ENCODE assay signal across 7 mouse cellular contexts in the genomic region with DNA sequence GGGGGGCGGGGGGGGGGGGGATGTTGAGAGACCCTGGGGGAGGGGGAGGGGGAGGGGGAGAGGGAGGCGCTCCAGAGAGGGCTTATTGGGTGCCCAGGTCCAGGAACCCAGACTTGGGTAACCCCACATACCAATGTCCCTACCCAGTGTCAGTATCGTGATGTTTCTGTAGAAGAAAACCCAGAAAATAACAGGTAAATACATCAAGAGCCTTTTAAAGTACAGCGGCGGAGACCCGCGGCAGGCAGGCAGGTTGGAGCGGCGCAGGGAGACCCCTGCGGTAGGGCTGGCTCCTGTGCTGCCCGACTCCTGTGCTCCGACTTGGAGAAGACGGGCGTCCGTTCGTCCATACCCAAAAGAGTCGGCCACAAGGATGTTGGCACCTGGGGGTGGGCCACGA. TPM values are rescaled to one million over a fixed set of nuclear protein-coding genes. Genes with fewer than 3 reads are reported as not detected.
DNase-seq lines count a peak whose midpoint lies in the region; ATAC-seq and TF ChIP-seq lines count a peak whose summit lies in the region.

No protein-coding gene starts in this region.

- H3K79me3 ChIP-seq in C2C12 (ENCODE audit: low read depth), result no peaks in the 10 kb centered on the region

- H3K27ac ChIP-seq in CH12.LX (ENCODE audit: insufficient read depth, low read depth), result no peak overlapping the region; the same call in 1 of the 2 replicates
- no peak overlapping the region for H3K27ac ChIP-seq in forebrain, embryonic 16.5 days (ENCODE audit: low read length)

- no peaks in the 10 kb centered on the region for H3K36me3 ChIP-seq in C2C12 (ENCODE audit: control insufficient read depth, insufficient read depth)
- H3K36me3 ChIP-seq in CH12.LX (replicated peaks in 1 of 2; ENCODE audit: control insufficient read depth in 1 of 2, insufficient read depth in 1 of 2, low read length in 1 of 2), result no peaks in the 10 kb centered on the region
- no peaks in the 10 kb centered on the region for H3K36me3 ChIP-seq in forebrain, embryonic 16.5 days (ENCODE audit: control insufficient read depth, insufficient read depth)

- peak overlapping the region; percentile 44 for H3ac ChIP-seq in C2C12 (ENCODE audit: control insufficient read depth, insufficient read length, low read depth)

- H3K27me3 ChIP-seq in C2C12 (ENCODE audit: control insufficient read depth, insufficient read depth, insufficient read length), result no peaks in the 10 kb centered on the region
- peaks cover 32% of the 10 kb centered on the region for H3K27me3 ChIP-seq in CH12.LX (replicated peaks)
- peaks cover 70% of the 10 kb centered on the region for H3K27me3 ChIP-seq in forebrain, embryonic 16.5 days (replicated peaks; ENCODE audit: control insufficient read depth, insufficient read depth, low read length)

- no peak for TF ChIP-seq CTCF in C2C12 (IDR thresholded peaks at IDR 0.05; ENCODE audit: control insufficient read depth, insufficient read depth, insufficient read length)
- TF ChIP-seq CTCF in CH12.LX (conservative IDR thresholded peaks at IDR 0.05 in 1 of 2, IDR thresholded peaks at IDR 0.05 in 1 of 2; ENCODE audit: low read depth in 2 of 2, low read length in 2 of 2), result no peak

- H3K4me2 ChIP-seq in CH12.LX (ENCODE audit: insufficient read depth, low read depth, poor library complexity, severe bottlenecking), result peak overlapping the region; percentile 93
- H3K4me2 ChIP-seq in forebrain, embryonic 16.5 days (ENCODE audit: low read length), result peak overlapping the region; percentile 49

- H3K9me3 ChIP-seq in CH12.LX (replicated peaks; ENCODE audit: low read length), result no peaks in the 10 kb centered on the region
- no peaks in the 10 kb centered on the region for H3K9me3 ChIP-seq in forebrain, embryonic 16.5 days (ENCODE audit: control insufficient read depth, low read length)

- no peak overlapping the region for H3K4me3 ChIP-seq in C2C12 (ENCODE audit: insufficient read depth, poor library complexity, severe bottlenecking)
- H3K4me3 ChIP-seq in CH12.LX (replicated peaks in 1 of 3; ENCODE audit: low read depth in 2 of 3, low read length in 2 of 3, poor library complexity in 1 of 3), result peak overlapping the region; percentile 30 to 48 (median 44)
- peak overlapping the region; percentile 34; the same call in 1 of the 2 replicates for H3K4me3 ChIP-seq in forebrain, embryonic 16.5 days (replicated peaks; ENCODE audit: low read length)

- in situ Hi-C loops in CH12.LX (cut with MboI; ENCODE audit: low pct_ligation_motif_present, low pct_unique_long_range_greater_than_20kb, low sequenced_read_pairs), result loop anchor here (10.0 kb wide), 1 partner anchor 177 kb away; no protein-coding TSS in a partner anchor

- no peak for TF ChIP-seq EP300 in CH12.LX (IDR thresholded peaks at IDR 0.05; ENCODE audit: low read length)

- H3K4me1 ChIP-seq in CH12.LX (ENCODE audit: control insufficient read depth in 1 of 2, insufficient read depth in 2 of 2), result peaks cover 2 to 22% of the 10 kb centered on the region in 2 experiments; a peak in 3 of 4 replicates
- peaks cover 4% of the 10 kb centered on the region; the same call in 1 of the 2 replicates for H3K4me1 ChIP-seq in forebrain, embryonic 16.5 days (replicated peaks; ENCODE audit: control insufficient read depth, insufficient read depth, low read length)

- H3K79me2 ChIP-seq in C2C12 (ENCODE audit: control insufficient read depth, insufficient read depth) (no peaks in the 10 kb centered on the region), CH12.LX (replicated peaks; ENCODE audit: control insufficient read depth, extremely low read depth, insufficient read depth, poor library complexity, severe bottlenecking) (no peaks in the 10 kb centered on the region)

- TF ChIP-seq RAD21 in CH12.LX (IDR thresholded peaks at IDR 0.05; ENCODE audit: low read depth, low read length), result no peak

- ATAC-seq in forebrain, embryonic 16.5 days, result peak; percentile 55
- ATAC-seq in megakaryocyte progenitor cell, adult 5-6 weeks (replicated peaks; ENCODE audit: poor library complexity), result no peak

- under 1% methylated on average over 10 of the region's 18 CpGs for WGBS in forebrain, embryonic 16.5 days

- DNase-seq in CH12.LX (ENCODE audit: extremely low read depth), result no peak
- DNase-seq in mesoderm, embryonic 11.5 days (ENCODE audit: low read depth, low spot score), result peak; percentile 20
- no peak for DNase-seq in adrenal gland, postnatal 4 days (ENCODE audit: low spot score in 2 of 2)
- DNase-seq in adrenal gland, adult 8-10 months, result no peak

- peak overlapping the region; percentile 71 for H3K9ac ChIP-seq in CH12.LX (ENCODE audit: insufficient read depth, low read depth)
- no peak overlapping the region for H3K9ac ChIP-seq in forebrain, embryonic 16.5 days (replicated peaks; ENCODE audit: low read depth, low read length)

- no peak for TF ChIP-seq POLR2A in CH12.LX (IDR thresholded peaks at IDR 0.05; ENCODE audit: low read depth, low read length)

- dilution Hi-C loops in CH12.LX (cut with MboI; ENCODE audit: extremely low pct_ligation_motif_present, extremely low pct_unique_long_range_greater_than_20kb, low sequenced_read_pairs), result no loop called here

TF ChIP-seq in C2C12, 6 proteins besides CTCF, POLR2A, EP300 and RAD21:
- TF ChIP-seq MAX (IDR thresholded peaks at IDR 0.05) (no peak), USF1 (IDR thresholded peaks at IDR 0.05; ENCODE audit: low read depth) (no peak), CEBPB (IDR thresholded peaks at IDR 0.05; ENCODE audit: low read depth) (no peak), MYOD1 (IDR thresholded peaks at IDR 0.05; ENCODE audit: control insufficient read depth, insufficient read length, low read depth) (no peak), MYOG (IDR thresholded peaks at IDR 0.05; ENCODE audit: control insufficient read depth, extremely low read depth, insufficient read length) (no peak), FOSL1 (IDR thresholded peaks at IDR 0.05; ENCODE audit: insufficient read depth, low read length, poor library complexity, severe bottlenecking) (no peak)

TF ChIP-seq in CH12.LX, 34 proteins besides CTCF, POLR2A, EP300 and RAD21 (continues in another document):
- no peak for TF ChIP-seq MAX (IDR thresholded peaks at IDR 0.05; ENCODE audit: low read length)
- no peak for TF ChIP-seq E2F4 (IDR thresholded peaks at IDR 0.05; ENCODE audit: insufficient replicate concordance, low read depth, low read length)
- no peak for TF ChIP-seq HCFC1 (IDR thresholded peaks at IDR 0.05; ENCODE audit: low read depth, low read length)
- no peak for TF ChIP-seq BHLHE40 (IDR thresholded peaks at IDR 0.05; ENCODE audit: low read depth, low read length)
- no peak for TF ChIP-seq PAX5 (IDR thresholded peaks at IDR 0.05; ENCODE audit: low read length)
- no peak for TF ChIP-seq CHD1 (IDR thresholded peaks at IDR 0.05; ENCODE audit: low read depth, low read length)
- no peak for TF ChIP-seq RCOR1 (conservative IDR thresholded peaks at IDR 0.05; ENCODE audit: low read depth, low read length)
- TF ChIP-seq SIN3A (IDR thresholded peaks at IDR 0.05; ENCODE audit: low read length), result no peak
- TF ChIP-seq GABPA (IDR thresholded peaks at IDR 0.05; ENCODE audit: insufficient replicate concordance, low read depth, low read length), result no peak
- TF ChIP-seq NRF1 (IDR thresholded peaks at IDR 0.05; ENCODE audit: low read depth, low read length), result no peak
- no peak for TF ChIP-seq CHD2 (IDR thresholded peaks at IDR 0.05; ENCODE audit: low read length)
- TF ChIP-seq USF2 (conservative IDR thresholded peaks at IDR 0.05; ENCODE audit: low read depth, low read length), result no peak
- TF ChIP-seq MAZ (IDR thresholded peaks at IDR 0.05; ENCODE audit: low read depth, low read length), result no peak
- TF ChIP-seq MAFK (IDR thresholded peaks at IDR 0.05; ENCODE audit: insufficient replicate concordance, low read length), result no peak
- TF ChIP-seq UBTF (IDR thresholded peaks at IDR 0.05; ENCODE audit: low read depth, low read length), result no peak
- no peak for TF ChIP-seq ETS1 (conservative IDR thresholded peaks at IDR 0.05; ENCODE audit: low read depth, low read length)
- no peak for TF ChIP-seq ZC3H11A (IDR thresholded peaks at IDR 0.05; ENCODE audit: low read depth, low read length)
- TF ChIP-seq TBP (conservative IDR thresholded peaks at IDR 0.05; ENCODE audit: low read depth, low read length), result no peak
- no peak for TF ChIP-seq JUND (conservative IDR thresholded peaks at IDR 0.05; ENCODE audit: low read depth, low read length)

RNA-seq across cellular contexts. Expression of gene Fcgr1, which starts 33.9 kb away (rescaled TPM):
- 0.02 TPM for polyA plus RNA-seq in C2C12 (2012; fragmentation: generic; extraction: Trizol)
- total RNA-seq in CH12.LX (2012; rRNA removed), result 0.04 TPM in 1 of 2 replicates, not detected in the other
- 0.18 TPM in 1 of 2 replicates, not detected in the other for total RNA-seq in CH12.LX (2014; rRNA removed)
- polyA plus RNA-seq in CH12.LX (2012; ENCODE audit: insufficient read length, low read depth), result 0.27 TPM in 1 of 2 replicates, not detected in the other
- polyA plus RNA-seq in forebrain, embryonic 16.5 days (2015; fragmentation: Nextera tagmentation; extraction: Ambion mirVana), result 0.92 and 0.99 TPM in 2 replicates
- 0.37 and 1.2 TPM in 2 replicates for total RNA-seq in megakaryocyte progenitor cell, adult 5-6 weeks (2015)
- 0.14 and 0.21 TPM in 2 replicates for total RNA-seq in megakaryocyte progenitor cell, adult 5-6 weeks (2017)
- total RNA-seq in adrenal gland, postnatal 4 days (2021), result 1 to 10 TPM; 1.1 to 1.8 TPM
- 1 to 10 TPM; 2.2 to 4.3 (median 3.3) TPM for total RNA-seq in adrenal gland, adult 8-10 months (2022)

RNA-seq across cellular contexts. Expression of gene Hist2h2bb, which starts 58.1 kb away (rescaled TPM):
- polyA plus RNA-seq in C2C12 (2012; fragmentation: generic; extraction: Trizol) (3.3 TPM), CH12.LX (2012; ENCODE audit: insufficient read length, low read depth) (1.6 and 4.1 TPM in 2 replicates)
- total RNA-seq in CH12.LX (2012; rRNA removed) (2,265 and 2,866 TPM in 2 replicates), CH12.LX (2014; rRNA removed) (36.0 and 51.9 TPM in 2 replicates)
- 3.2 and 4.6 TPM in 2 replicates for polyA plus RNA-seq in forebrain, embryonic 16.5 days (2015; fragmentation: Nextera tagmentation; extraction: Ambion mirVana)
- total RNA-seq in megakaryocyte progenitor cell, adult 5-6 weeks (2015), result 1,111 and 1,146 TPM in 2 replicates
- total RNA-seq in megakaryocyte progenitor cell, adult 5-6 weeks (2017), result 9,134 and 9,995 TPM in 2 replicates
- total RNA-seq in adrenal gland, postnatal 4 days (2021), result 100 to 1,000 TPM; 801 to 997 TPM
- total RNA-seq in adrenal gland, adult 8-10 months (2022), result 100 to 1,000 TPM in 1 of 4 experiments, 10 to 100 TPM in 3; 70.8 to 139 (median 88.2) TPM

RNA-seq across cellular contexts. Expression of gene Hist2h3b, which starts 59.2 kb away (rescaled TPM):
- 11.3 TPM for polyA plus RNA-seq in C2C12 (2012; fragmentation: generic; extraction: Trizol)
- total RNA-seq in CH12.LX (2012; rRNA removed), result 1,287 and 1,421 TPM in 2 replicates
- 18.3 and 39.4 TPM in 2 replicates for total RNA-seq in CH12.LX (2014; rRNA removed)
- 7.2 and 12.1 TPM in 2 replicates for polyA plus RNA-seq in CH12.LX (2012; ENCODE audit: insufficient read length, low read depth)
- polyA plus RNA-seq in forebrain, embryonic 16.5 days (2015; fragmentation: Nextera tagmentation; extraction: Ambion mirVana), result 23.1 and 24.7 TPM in 2 replicates
- total RNA-seq in megakaryocyte progenitor cell, adult 5-6 weeks (2015), result 773 and 862 TPM in 2 replicates
- 369 and 430 TPM in 2 replicates for total RNA-seq in megakaryocyte progenitor cell, adult 5-6 weeks (2017)
- 1,000 to 10,000 TPM in 1 of 2 experiments, 100 to 1,000 TPM in 1; 924 to 1,090 TPM for total RNA-seq in adrenal gland, postnatal 4 days (2021)
- 100 to 1,000 TPM in 1 of 4 experiments, 10 to 100 TPM in 3; 50.3 to 108 (median 73.7) TPM for total RNA-seq in adrenal gland, adult 8-10 months (2022)
